Mouse (Mus musculus): ENCODE measurements around the gene Fam124b. TPM values are rescaled to one million over a fixed set of nuclear protein-coding genes. Genes with fewer than 3 reads are reported as not detected.
A peak's percentile ranks its signal among the peaks of the same experiment; 100 is the strongest.

Gene Fam124b
- polyA plus RNA-seq, 1 experiment from 2014 or later = 0.31 TPM

DNA sequence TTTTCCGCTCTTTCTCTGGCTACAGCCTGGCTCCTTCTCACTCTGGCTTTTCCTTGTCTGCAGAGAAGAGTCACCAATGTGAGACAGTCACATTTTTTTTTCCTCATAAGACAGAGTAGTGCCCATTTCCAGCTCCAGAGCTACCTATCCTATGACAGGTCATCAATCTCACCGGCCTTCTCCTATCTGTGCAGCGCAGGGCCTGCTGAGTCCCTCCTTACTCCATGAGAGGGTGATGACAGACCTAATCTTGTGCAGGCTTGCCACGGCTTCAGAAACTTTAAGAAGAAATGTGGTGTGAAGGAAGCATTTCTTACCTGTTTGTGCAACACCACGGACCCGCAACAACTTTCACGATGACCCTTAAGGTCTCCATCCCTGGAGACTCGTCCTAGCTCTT, 25.4 kb downstream of the Fam124b start:
- Histone ChIP-seq H3K9ac (ENCODE audit: low read length) (no peak overlapping the region), H3K9me3 (ENCODE audit: control insufficient read depth, low read length) (no peaks in the 10 kb centered on the region), H3K27ac (ENCODE audit: low read depth, low read length) (no peak overlapping the region), H3K36me3 (ENCODE audit: control insufficient read depth, insufficient read depth, low read length) (no peaks in the 10 kb centered on the region), H3K4me3 (ENCODE audit: low read depth, low read length) (no peak overlapping the region), H3K4me1 (ENCODE audit: control insufficient read depth, insufficient read depth, low read length) (no peaks in the 10 kb centered on the region), H3K4me2 (no peak overlapping the region), H3K27me3 (ENCODE audit: control insufficient read depth, insufficient read depth, low read length) (no peaks in the 10 kb centered on the region)
- 92% methylated on average over 8 of the region's 8 CpGs for WGBS
- DNase-seq (ENCODE audit: low spot score, missing footprints) (no peak), ATAC-seq (ENCODE audit: low FRiP score) (no peak)

DNA sequence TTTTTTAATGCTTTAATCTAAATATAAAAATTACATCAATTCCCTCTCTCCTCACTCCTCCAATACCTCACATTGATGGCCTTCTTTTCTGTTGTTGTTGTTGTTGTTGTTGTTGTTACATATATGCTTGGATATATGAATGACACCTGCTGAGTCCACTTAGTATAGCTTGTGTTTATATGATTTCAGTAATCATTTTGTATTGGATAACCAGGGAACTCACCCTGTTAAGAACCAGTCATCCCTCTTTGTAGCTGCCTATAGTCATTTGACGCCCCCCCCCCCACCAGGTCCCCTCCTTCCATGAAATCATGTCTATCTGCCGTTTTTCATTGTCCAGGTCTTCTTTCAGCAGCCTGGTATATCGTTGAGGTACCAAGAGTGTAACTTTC, 36.9 kb downstream of the Fam124b start:
- Histone ChIP-seq H3K27ac (ENCODE audit: low read depth, low read length) (no peak overlapping the region), H3K4me3 (ENCODE audit: low read depth, low read length) (no peak overlapping the region), H3K36me3 (ENCODE audit: control insufficient read depth, insufficient read depth, low read length) (no peaks in the 10 kb centered on the region), H3K9ac (ENCODE audit: low read length) (no peak overlapping the region), H3K27me3 (ENCODE audit: control insufficient read depth, insufficient read depth, low read length) (no peaks in the 10 kb centered on the region), H3K4me1 (ENCODE audit: control insufficient read depth, insufficient read depth, low read length) (no peaks in the 10 kb centered on the region), H3K4me2 (no peak overlapping the region), H3K9me3 (ENCODE audit: control insufficient read depth, low read length) (no peaks in the 10 kb centered on the region)
- WGBS = 64% methylated on average over 3 of the region's 3 CpGs
- no peak for DNase-seq (ENCODE audit: low spot score, missing footprints)
- peak; percentile 42; the same call in 1 of the 2 replicates for ATAC-seq (ENCODE audit: low FRiP score)

DNA sequence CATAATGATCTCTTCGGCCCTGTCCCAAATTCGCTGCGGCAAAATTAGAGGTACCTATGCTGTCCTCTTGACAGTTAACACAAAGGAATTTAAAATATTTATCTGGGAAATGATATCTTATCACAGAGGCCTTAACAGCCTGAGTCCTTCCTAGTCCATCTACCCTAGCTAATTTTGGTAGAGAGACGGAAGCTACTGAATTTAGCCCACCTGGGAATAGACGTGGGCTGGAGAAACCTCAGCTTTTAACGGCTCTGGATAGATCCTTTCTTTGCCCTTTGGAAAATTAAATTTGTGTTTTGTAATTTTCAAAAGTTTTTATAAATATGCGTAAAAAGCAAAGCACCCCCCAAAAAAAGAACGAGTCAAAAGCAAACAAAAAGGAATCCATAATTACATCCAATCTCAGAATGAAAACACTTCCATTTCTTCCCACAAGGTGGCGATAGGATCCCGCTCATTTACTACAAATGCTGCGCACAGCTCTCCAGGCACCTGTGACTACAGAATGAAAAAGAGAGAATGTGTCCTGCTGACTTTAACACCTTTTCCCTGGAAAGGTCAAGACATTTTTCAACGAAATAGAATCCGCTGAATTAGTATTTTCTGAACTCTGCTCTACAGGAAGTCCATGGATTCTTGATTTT, 37.4 kb downstream of the Fam124b start:
- Histone ChIP-seq H3K9me3 (ENCODE audit: control insufficient read depth, low read length) (no peaks in the 10 kb centered on the region), H3K9ac (ENCODE audit: low read length) (no peak overlapping the region), H3K4me2 (no peak overlapping the region), H3K4me1 (ENCODE audit: control insufficient read depth, insufficient read depth, low read length) (no peaks in the 10 kb centered on the region), H3K27me3 (ENCODE audit: control insufficient read depth, insufficient read depth, low read length) (no peaks in the 10 kb centered on the region), H3K4me3 (ENCODE audit: low read depth, low read length) (no peak overlapping the region), H3K27ac (ENCODE audit: low read depth, low read length) (no peak overlapping the region), H3K36me3 (ENCODE audit: control insufficient read depth, insufficient read depth, low read length) (no peaks in the 10 kb centered on the region)
- DNase-seq (ENCODE audit: low spot score, missing footprints) = peak; percentile 94
- peak; percentile 65; the same call in 1 of the 2 replicates for ATAC-seq (ENCODE audit: low FRiP score)
- WGBS = 42% methylated on average over 13 of the region's 13 CpGs

DNA sequence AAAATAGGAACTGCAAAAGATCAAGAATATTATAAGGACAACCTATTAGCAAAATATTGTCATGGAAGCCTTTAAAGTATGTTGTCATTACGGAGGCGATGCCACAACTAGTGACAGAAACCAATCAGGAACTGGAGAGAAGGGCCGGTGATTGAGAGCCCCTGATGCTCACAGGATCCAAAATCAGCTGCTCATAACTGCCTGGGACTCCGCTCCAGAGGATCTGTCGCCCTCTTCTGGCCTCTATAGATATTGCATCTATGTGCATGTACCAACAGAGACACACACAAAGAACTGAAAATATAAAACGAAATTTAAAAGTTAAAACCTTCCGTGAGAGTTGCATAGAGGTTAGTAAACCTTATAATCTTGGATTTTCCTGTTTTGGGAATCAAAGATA, 38.1 kb downstream of the Fam124b start:
- no peaks in the 10 kb centered on the region for H3K4me1 ChIP-seq (ENCODE audit: control insufficient read depth, insufficient read depth, low read length)
- H3K4me2 ChIP-seq = no peak overlapping the region
- 68% methylated on average over 7 of the region's 7 CpGs for WGBS
- ATAC-seq (ENCODE audit: low FRiP score) = no peak
- H3K4me3 ChIP-seq (ENCODE audit: low read depth, low read length) = no peak overlapping the region
- H3K9me3 ChIP-seq (ENCODE audit: control insufficient read depth, low read length) = no peaks in the 10 kb centered on the region
- no peaks in the 10 kb centered on the region for H3K27me3 ChIP-seq (ENCODE audit: control insufficient read depth, insufficient read depth, low read length)
- no peak overlapping the region for H3K27ac ChIP-seq (ENCODE audit: low read depth, low read length)
- no peaks in the 10 kb centered on the region for H3K36me3 ChIP-seq (ENCODE audit: control insufficient read depth, insufficient read depth, low read length)
- DNase-seq (ENCODE audit: low spot score, missing footprints) = no peak
- no peak overlapping the region for H3K9ac ChIP-seq (ENCODE audit: low read length)

DNA sequence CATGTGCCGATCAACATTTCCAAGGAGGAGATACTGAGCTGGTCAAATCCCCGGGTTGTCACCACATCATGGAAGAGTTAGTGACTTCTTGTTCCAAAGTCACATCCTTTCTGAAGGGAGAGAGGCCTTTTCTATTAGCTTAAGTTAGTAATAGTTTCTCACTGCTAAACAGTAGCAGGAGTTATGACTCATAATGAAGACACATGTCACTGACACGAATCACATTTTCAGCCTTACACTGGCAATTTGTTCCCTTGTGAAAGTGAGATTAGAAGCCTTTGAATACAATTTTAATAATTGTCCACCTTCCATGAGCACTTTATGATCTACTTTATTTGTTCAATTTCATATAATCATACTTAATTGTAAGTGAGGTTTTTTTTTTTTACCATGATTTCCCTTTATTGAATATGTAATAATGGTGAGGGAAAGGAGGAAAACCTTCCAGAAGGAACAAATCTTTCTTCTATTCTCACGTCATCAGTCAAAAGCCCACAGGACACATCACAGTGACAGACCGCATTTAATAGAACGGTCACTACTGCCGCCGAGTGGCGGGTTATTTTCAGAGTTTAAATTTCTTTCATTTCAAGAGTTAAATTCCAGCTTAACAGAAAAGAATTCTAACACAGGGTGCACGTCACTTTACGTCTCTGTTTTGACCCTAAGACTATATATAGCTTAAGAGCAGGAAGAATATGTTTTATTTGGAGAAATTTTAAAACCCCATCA, 40.5 kb downstream of the Fam124b start:
- H3K36me3 ChIP-seq (ENCODE audit: control insufficient read depth, insufficient read depth, low read length) = no peaks in the 10 kb centered on the region
- no peaks in the 10 kb centered on the region for H3K9me3 ChIP-seq (ENCODE audit: control insufficient read depth, low read length)
- H3K9ac ChIP-seq (ENCODE audit: low read length) = no peak overlapping the region
- H3K27ac ChIP-seq (ENCODE audit: low read depth, low read length) = no peak overlapping the region
- ATAC-seq (ENCODE audit: low FRiP score) = no peak
- no peaks in the 10 kb centered on the region for H3K4me1 ChIP-seq (ENCODE audit: control insufficient read depth, insufficient read depth, low read length)
- no peak for DNase-seq (ENCODE audit: low spot score, missing footprints)
- WGBS = 74% methylated on average over 11 of the region's 11 CpGs
- H3K27me3 ChIP-seq (ENCODE audit: control insufficient read depth, insufficient read depth, low read length) = no peaks in the 10 kb centered on the region
- H3K4me3 ChIP-seq (ENCODE audit: low read depth, low read length) = no peak overlapping the region
- H3K4me2 ChIP-seq = no peak overlapping the region

DNA sequence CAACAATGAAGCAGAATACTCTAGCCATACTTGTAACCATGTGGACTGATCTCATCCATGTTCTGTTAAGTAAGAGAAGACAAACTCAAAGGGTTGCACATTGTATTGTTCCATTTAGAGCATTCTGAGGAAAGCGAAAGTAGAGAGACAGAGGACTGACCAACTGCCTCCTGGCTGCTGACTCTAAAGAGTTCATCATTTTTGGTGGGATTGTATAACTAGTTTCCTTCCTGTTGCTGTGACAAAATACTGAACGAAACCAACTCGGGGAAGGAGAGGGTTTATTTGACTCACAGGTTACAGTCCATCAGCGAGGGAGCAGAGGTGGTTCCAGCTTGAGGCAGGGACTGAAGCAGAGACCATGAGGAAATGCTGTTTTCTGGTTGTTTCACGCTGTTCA, 50.6 kb downstream of the Fam124b start:
- H3K9me3 ChIP-seq (ENCODE audit: control insufficient read depth, low read length) = no peaks in the 10 kb centered on the region
- H3K36me3 ChIP-seq (ENCODE audit: control insufficient read depth, insufficient read depth, low read length) = no peaks in the 10 kb centered on the region
- no peaks in the 10 kb centered on the region for H3K4me1 ChIP-seq (ENCODE audit: control insufficient read depth, insufficient read depth, low read length)
- 94% methylated on average over 5 of the region's 5 CpGs for WGBS
- no peak for ATAC-seq (ENCODE audit: low FRiP score)
- no peak overlapping the region for H3K4me3 ChIP-seq (ENCODE audit: low read depth, low read length)
- no peak for DNase-seq (ENCODE audit: low spot score, missing footprints)
- no peak overlapping the region for H3K4me2 ChIP-seq
- H3K9ac ChIP-seq (ENCODE audit: low read length) = no peak overlapping the region
- H3K27ac ChIP-seq (ENCODE audit: low read depth, low read length) = no peak overlapping the region
- H3K27me3 ChIP-seq (ENCODE audit: control insufficient read depth, insufficient read depth, low read length) = no peaks in the 10 kb centered on the region

DNA sequence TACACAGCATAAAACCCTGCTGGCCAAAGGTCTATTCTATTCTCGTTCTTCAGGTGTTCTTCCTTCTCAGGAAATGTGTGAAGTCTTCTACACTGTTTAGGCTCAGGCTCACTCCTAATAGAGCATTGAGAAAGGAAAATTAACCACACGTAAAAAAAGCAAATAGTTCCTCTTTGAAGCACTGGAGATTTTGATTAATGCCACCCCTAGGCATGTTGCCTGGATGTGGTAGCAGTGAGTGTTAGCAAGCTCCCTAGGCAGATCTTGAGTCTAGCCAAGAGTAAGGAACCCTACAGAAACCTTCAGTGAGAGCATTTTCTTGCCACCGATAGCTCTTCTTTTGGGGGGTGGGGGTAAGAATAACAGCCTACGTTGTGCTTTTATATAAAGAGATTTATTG, 51.7 kb downstream of the Fam124b start:
- DNase-seq (ENCODE audit: low spot score, missing footprints) (no peak), ATAC-seq (ENCODE audit: low FRiP score) (no peak)
- Histone ChIP-seq H3K4me3 (ENCODE audit: low read depth, low read length) (no peak overlapping the region), H3K4me1 (ENCODE audit: control insufficient read depth, insufficient read depth, low read length) (no peaks in the 10 kb centered on the region), H3K9me3 (ENCODE audit: control insufficient read depth, low read length) (no peaks in the 10 kb centered on the region), H3K4me2 (no peak overlapping the region), H3K36me3 (ENCODE audit: control insufficient read depth, insufficient read depth, low read length) (no peaks in the 10 kb centered on the region), H3K27ac (ENCODE audit: low read depth, low read length) (no peak overlapping the region), H3K9ac (ENCODE audit: low read length) (no peak overlapping the region), H3K27me3 (ENCODE audit: control insufficient read depth, insufficient read depth, low read length) (no peaks in the 10 kb centered on the region)
- 83% methylated on average over 4 of the region's 4 CpGs for whole genome bisulfite sequencing

DNA sequence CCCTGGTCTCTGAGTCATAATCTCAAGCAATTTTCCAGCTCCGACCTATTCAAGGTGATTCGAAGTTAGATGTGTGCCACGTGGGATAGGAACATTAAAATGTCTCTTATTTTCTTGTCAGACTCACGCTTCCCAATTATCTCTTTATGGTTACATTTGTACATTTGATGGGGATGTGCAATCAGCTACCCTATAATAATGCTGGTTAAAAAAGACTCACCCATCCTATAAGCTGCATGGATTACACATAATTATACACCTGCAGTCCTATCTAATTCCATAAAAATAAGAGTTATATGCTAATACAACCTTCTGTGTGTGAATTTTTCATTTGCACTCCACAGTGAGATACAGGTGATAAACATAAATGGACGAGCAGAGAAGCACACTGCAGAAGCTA, 52.9 kb downstream of the Fam124b start:
- DNase-seq (ENCODE audit: low spot score, missing footprints) (no peak), ATAC-seq (ENCODE audit: low FRiP score) (no peak)
- Histone ChIP-seq H3K36me3 (ENCODE audit: control insufficient read depth, insufficient read depth, low read length) (no peaks in the 10 kb centered on the region), H3K9me3 (ENCODE audit: control insufficient read depth, low read length) (no peaks in the 10 kb centered on the region), H3K4me2 (no peak overlapping the region), H3K4me1 (ENCODE audit: control insufficient read depth, insufficient read depth, low read length) (no peaks in the 10 kb centered on the region), H3K9ac (ENCODE audit: low read length) (no peak overlapping the region), H3K27me3 (ENCODE audit: control insufficient read depth, insufficient read depth, low read length) (no peaks in the 10 kb centered on the region), H3K27ac (ENCODE audit: low read depth, low read length) (no peak overlapping the region), H3K4me3 (ENCODE audit: low read depth, low read length) (no peak overlapping the region)
- 86% methylated on average over 5 of the region's 5 CpGs for WGBS

DNA sequence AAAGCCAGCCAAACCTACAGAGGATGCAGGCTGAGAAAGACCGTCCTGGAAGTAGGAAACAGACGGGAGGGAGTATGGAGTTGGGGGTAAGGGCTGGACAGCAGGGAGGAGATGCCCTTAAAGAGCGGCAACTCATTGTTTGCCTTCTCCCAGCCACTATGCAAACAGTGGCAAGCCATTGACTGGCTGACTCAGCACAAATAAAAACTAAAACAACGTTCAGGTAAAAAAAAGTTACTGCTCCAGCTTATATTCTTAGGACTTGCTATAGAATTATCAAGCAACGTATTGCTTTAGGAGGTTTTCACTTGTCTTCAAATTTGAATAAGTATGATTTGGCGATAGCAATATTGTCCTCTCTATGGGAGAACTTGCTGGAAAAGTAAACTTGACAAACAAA, 55.3 kb downstream of the Fam124b start:
- no peak overlapping the region for H3K9ac ChIP-seq (ENCODE audit: low read length)
- DNase-seq (ENCODE audit: low spot score, missing footprints) (no peak), ATAC-seq (ENCODE audit: low FRiP score) (no peak)
- no peaks in the 10 kb centered on the region for H3K9me3 ChIP-seq (ENCODE audit: control insufficient read depth, low read length)
- no peak overlapping the region for H3K27ac ChIP-seq (ENCODE audit: low read depth, low read length)
- no peak overlapping the region for H3K4me2 ChIP-seq
- no peak overlapping the region for H3K4me3 ChIP-seq (ENCODE audit: low read depth, low read length)
- H3K36me3 ChIP-seq (ENCODE audit: control insufficient read depth, insufficient read depth, low read length) = no peaks in the 10 kb centered on the region
- H3K4me1 ChIP-seq (ENCODE audit: control insufficient read depth, insufficient read depth, low read length) = no peaks in the 10 kb centered on the region
- H3K27me3 ChIP-seq (ENCODE audit: control insufficient read depth, insufficient read depth, low read length) = no peaks in the 10 kb centered on the region
- 61% methylated on average over 6 of the region's 6 CpGs for WGBS

Data from midbrain, embryonic 11.5 days (tissue).